Mouse (Mus musculus): Measurements from ENCODE around the gene Ifitm2. TPM values are rescaled to one million over a fixed set of nuclear protein-coding genes. Genes with fewer than 3 reads are reported as not detected.

Ifitm2 gene
- total and polyA plus RNA-seq, 3 experiments: 136 to 381 (median 213) TPM

DNA sequence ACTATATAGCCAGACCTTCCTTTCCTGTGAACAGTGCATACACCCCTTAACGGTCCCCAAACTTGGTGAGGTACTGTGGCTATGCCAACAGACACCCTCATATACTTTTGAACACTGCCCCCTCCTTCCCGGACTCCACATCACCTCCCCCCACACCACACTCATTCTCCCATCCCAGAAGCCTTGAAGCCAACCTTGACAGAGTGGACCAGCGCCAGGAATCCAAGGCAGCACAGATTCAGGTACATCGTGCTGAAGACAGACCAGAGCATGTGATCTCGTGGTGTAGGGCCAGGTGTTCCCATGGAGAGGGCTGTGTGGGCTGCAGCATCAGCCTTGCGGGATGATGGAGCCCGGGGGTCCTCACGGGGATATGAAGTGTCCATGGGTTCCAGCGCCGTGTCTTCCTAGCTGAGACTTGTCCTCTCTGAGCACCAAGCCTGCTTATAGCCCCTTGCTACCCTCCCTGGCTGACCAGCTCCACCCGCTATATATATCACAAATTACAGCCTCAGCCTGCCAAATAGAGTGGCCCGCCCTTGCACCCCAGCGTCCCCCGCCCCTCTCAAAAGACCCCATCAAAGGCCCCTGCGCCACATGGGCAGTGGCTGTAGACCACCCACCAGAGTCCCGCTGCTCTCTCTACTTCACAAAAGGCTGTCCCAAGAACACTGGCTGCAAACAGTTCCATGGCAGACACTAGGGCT lies 5.8 kb downstream of the Ifitm2 start, which contains the start of gene Ifitm5:
Gene Ifitm5 (minus strand): TSS at position 468 of the 707 bp plus-strand sequence.
- Histone ChIP-seq H3K36me3 (replicated peaks in 1 of 2; ENCODE audit: control insufficient read depth in 1 of 2, insufficient read depth in 1 of 2, low read length in 1 of 2) (peaks cover 29 to 88% of the 10 kb centered on the region in 2 experiments), H3K9me3 (replicated peaks; ENCODE audit: low read length) (no peaks in the 10 kb centered on the region), H3K4me2 (ENCODE audit: insufficient read depth, low read depth, poor library complexity, severe bottlenecking) (no peak within 1 kb of the TSS), H3K27me3 (replicated peaks) (no peaks in the 10 kb centered on the region), H3K4me1 (ENCODE audit: control insufficient read depth in 1 of 2, insufficient read depth in 2 of 2) (peaks cover 3 to 49% of the 10 kb centered on the region in 2 experiments; a peak in 3 of 4 replicates), H3K79me2 (replicated peaks; ENCODE audit: control insufficient read depth, extremely low read depth, insufficient read depth, poor library complexity, severe bottlenecking) (peaks cover 5% of the 10 kb centered on the region; the same call in 1 of the 2 replicates), H3K9ac (ENCODE audit: insufficient read depth, low read depth) (no peak within 1 kb of the TSS), H3K27ac (ENCODE audit: insufficient read depth, low read depth) (no peak within 1 kb of the TSS), H3K4me3 (replicated peaks in 1 of 3; ENCODE audit: low read depth in 2 of 3, low read length in 2 of 3, poor library complexity in 1 of 3) (no peak within 1 kb of the TSS)
- in situ Hi-C loops (cut with MboI; ENCODE audit: low pct_ligation_motif_present, low pct_unique_long_range_greater_than_20kb, low sequenced_read_pairs): loop anchor here (5.0 kb wide), 1 partner anchor 38 kb away; no protein-coding TSS in a partner anchor
- DNase-seq (ENCODE audit: extremely low read depth): no peak
- no peak for TF ChIP-seq RAD21 (IDR thresholded peaks at IDR 0.05; ENCODE audit: low read depth, low read length)
- dilution Hi-C loops (cut with MboI; ENCODE audit: extremely low pct_ligation_motif_present, extremely low pct_unique_long_range_greater_than_20kb, low sequenced_read_pairs): no loop called here

DNA sequence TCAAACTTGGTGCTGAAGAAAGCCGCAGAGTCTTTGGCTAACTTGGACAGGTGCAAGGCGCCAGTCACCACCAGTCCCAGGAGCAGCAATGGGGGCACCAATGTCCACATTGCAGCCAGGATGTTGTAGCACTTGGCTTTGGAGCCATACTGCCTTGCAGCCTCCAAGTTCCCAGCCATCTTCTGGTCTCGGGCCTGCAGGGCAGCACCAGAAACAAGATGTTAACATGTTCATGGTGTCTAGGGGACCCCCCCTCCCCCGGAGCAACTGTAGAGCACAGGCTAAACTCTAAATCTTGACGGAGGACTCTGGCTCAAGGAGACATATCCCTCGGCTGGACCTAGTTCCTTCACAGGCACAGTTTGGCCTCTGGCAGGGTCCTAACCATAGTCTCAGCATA lies 6.5 kb downstream of the Ifitm2 start:
- no peak overlapping the region for H3K4me2 ChIP-seq (ENCODE audit: insufficient read depth, low read depth, poor library complexity, severe bottlenecking)
- dilution Hi-C loops (cut with MboI; ENCODE audit: extremely low pct_ligation_motif_present, extremely low pct_unique_long_range_greater_than_20kb, low sequenced_read_pairs) (no loop called here), in situ Hi-C loops (cut with MboI; ENCODE audit: low pct_ligation_motif_present, low pct_unique_long_range_greater_than_20kb, low sequenced_read_pairs) (loop anchor here (5.0 kb wide), 1 partner anchor 37 kb away; no protein-coding TSS in a partner anchor)
- H3K4me3 ChIP-seq (replicated peaks in 1 of 3; ENCODE audit: low read depth in 2 of 3, low read length in 2 of 3, poor library complexity in 1 of 3): no peak overlapping the region
- H3K4me1 ChIP-seq (ENCODE audit: control insufficient read depth in 1 of 2, insufficient read depth in 2 of 2): peaks cover 3 to 50% of the 10 kb centered on the region in 2 experiments; a peak in 3 of 4 replicates
- H3K27ac ChIP-seq (ENCODE audit: insufficient read depth, low read depth): no peak overlapping the region
- no peak for DNase-seq (ENCODE audit: extremely low read depth)
- peaks cover 29 to 93% of the 10 kb centered on the region in 2 experiments for H3K36me3 ChIP-seq (replicated peaks in 1 of 2; ENCODE audit: control insufficient read depth in 1 of 2, insufficient read depth in 1 of 2, low read length in 1 of 2)
- H3K9me3 ChIP-seq (replicated peaks; ENCODE audit: low read length): no peaks in the 10 kb centered on the region
- H3K27me3 ChIP-seq (replicated peaks): no peaks in the 10 kb centered on the region
- TF ChIP-seq PAX5 (IDR thresholded peaks at IDR 0.05; ENCODE audit: low read length) (no peak), CHD2 (IDR thresholded peaks at IDR 0.05; ENCODE audit: low read length) (no peak), HCFC1 (IDR thresholded peaks at IDR 0.05; ENCODE audit: low read depth, low read length) (no peak), E2F4 (IDR thresholded peaks at IDR 0.05; ENCODE audit: insufficient replicate concordance, low read depth, low read length) (no peak), UBTF (IDR thresholded peaks at IDR 0.05; ENCODE audit: low read depth, low read length) (no peak)
- H3K9ac ChIP-seq (ENCODE audit: insufficient read depth, low read depth): no peak overlapping the region
- H3K79me2 ChIP-seq (replicated peaks; ENCODE audit: control insufficient read depth, extremely low read depth, insufficient read depth, poor library complexity, severe bottlenecking): peaks cover 5% of the 10 kb centered on the region; the same call in 1 of the 2 replicates

DNA sequence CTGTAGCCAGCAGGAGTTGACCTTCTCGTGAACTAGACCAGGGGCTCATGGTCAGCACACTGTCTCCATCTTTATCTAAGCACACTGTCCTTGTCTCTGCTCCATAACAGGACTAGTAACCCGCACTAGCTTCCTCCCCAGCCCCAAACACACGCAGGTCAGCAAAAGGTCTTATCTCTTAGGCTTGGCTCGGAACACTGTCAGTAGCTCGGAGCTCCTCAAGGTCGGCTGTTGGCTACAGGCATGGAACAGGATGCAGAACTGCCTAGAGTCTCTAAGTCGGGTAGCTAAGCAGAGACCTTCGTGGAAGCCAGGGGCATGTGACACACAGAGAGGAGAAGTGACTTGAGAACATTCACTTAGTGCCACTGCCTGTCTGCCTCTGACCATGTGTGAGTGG lies 7.6 kb downstream of the Ifitm2 start:
- no peak for TF ChIP-seq GABPA (IDR thresholded peaks at IDR 0.05; ENCODE audit: insufficient replicate concordance, low read depth, low read length)
- TF ChIP-seq POLR2AphosphoS2 (IDR thresholded peaks at IDR 0.05; ENCODE audit: low read depth, low read length): no peak
- TF ChIP-seq MAX (IDR thresholded peaks at IDR 0.05; ENCODE audit: low read length): no peak
- TF ChIP-seq KAT2A (IDR thresholded peaks at IDR 0.05; ENCODE audit: insufficient replicate concordance, low read length): no peak
- no peak for TF ChIP-seq PAX5 (IDR thresholded peaks at IDR 0.05; ENCODE audit: low read length)
- no peak for TF ChIP-seq MAFK (IDR thresholded peaks at IDR 0.05; ENCODE audit: insufficient replicate concordance, low read length)
- no peak for TF ChIP-seq E2F4 (IDR thresholded peaks at IDR 0.05; ENCODE audit: insufficient replicate concordance, low read depth, low read length)
- no peak for TF ChIP-seq TBP (conservative IDR thresholded peaks at IDR 0.05; ENCODE audit: low read depth, low read length)
- no peak for TF ChIP-seq TCF12 (IDR thresholded peaks at IDR 0.05; ENCODE audit: low read depth, low read length)
- TF ChIP-seq UBTF (IDR thresholded peaks at IDR 0.05; ENCODE audit: low read depth, low read length): no peak
- TF ChIP-seq POLR2A (IDR thresholded peaks at IDR 0.05; ENCODE audit: low read depth, low read length): no peak
- TF ChIP-seq CHD2 (IDR thresholded peaks at IDR 0.05; ENCODE audit: low read length): no peak
- TF ChIP-seq SIN3A (IDR thresholded peaks at IDR 0.05; ENCODE audit: low read length): no peak
- TF ChIP-seq SMC3 (IDR thresholded peaks at IDR 0.05; ENCODE audit: low read depth, low read length): no peak
- TF ChIP-seq RCOR1 (conservative IDR thresholded peaks at IDR 0.05; ENCODE audit: low read depth, low read length): no peak
- TF ChIP-seq MYC (IDR thresholded peaks at IDR 0.05; ENCODE audit: low read depth, low read length): no peak
- TF ChIP-seq EP300 (IDR thresholded peaks at IDR 0.05; ENCODE audit: low read length): no peak
- TF ChIP-seq JUN (IDR thresholded peaks at IDR 0.05; ENCODE audit: insufficient read depth, low read depth, low read length): no peak
- Histone ChIP-seq H3K4me2 (ENCODE audit: insufficient read depth, low read depth, poor library complexity, severe bottlenecking) (no peak overlapping the region), H3K9ac (ENCODE audit: insufficient read depth, low read depth) (no peak overlapping the region), H3K27me3 (replicated peaks) (no peaks in the 10 kb centered on the region), H3K27ac (ENCODE audit: insufficient read depth, low read depth) (no peak overlapping the region), H3K79me2 (replicated peaks; ENCODE audit: control insufficient read depth, extremely low read depth, insufficient read depth, poor library complexity, severe bottlenecking) (no peaks in the 10 kb centered on the region; the same call in 1 of the 2 replicates), H3K9me3 (replicated peaks; ENCODE audit: low read length) (no peaks in the 10 kb centered on the region), H3K4me3 (replicated peaks in 1 of 3; ENCODE audit: low read depth in 2 of 3, low read length in 2 of 3, poor library complexity in 1 of 3) (no peak overlapping the region), H3K4me1 (ENCODE audit: control insufficient read depth in 1 of 2, insufficient read depth in 2 of 2) (peaks cover 0 to 50% of the 10 kb centered on the region in 2 experiments; a peak in 3 of 4 replicates), H3K36me3 (replicated peaks in 1 of 2; ENCODE audit: control insufficient read depth in 1 of 2, insufficient read depth in 1 of 2, low read length in 1 of 2) (peaks cover 29 to 86% of the 10 kb centered on the region in 2 experiments)
- in situ Hi-C loops (cut with MboI; ENCODE audit: low pct_ligation_motif_present, low pct_unique_long_range_greater_than_20kb, low sequenced_read_pairs) (loop anchor here (5.0 kb wide), 1 partner anchor 36 kb away; no protein-coding TSS in a partner anchor), dilution Hi-C loops (cut with MboI; ENCODE audit: extremely low pct_ligation_motif_present, extremely low pct_unique_long_range_greater_than_20kb, low sequenced_read_pairs) (no loop called here)
- DNase-seq (ENCODE audit: extremely low read depth): no peak
